Mouse (Mus musculus) liver, embryonic 14.5 days (tissue): ENCODE measurements at regions not wholly inside any gene's neighbourhood (a gene's known extent, or its start where the extent isn't known, plus 50 kb on each side); places are given as distances from the start of the nearest gene placed in this dataset.

Source experiments
- CTCF ChIP-seq: IDR thresholded peaks from 2 replicates; pipeline ENCODE4 v1.5.1; 2016; ENCODE audit warnings: antibody characterized with exemption, low read depth, control low read depth
- EP300 ChIP-seq: IDR thresholded peaks from 2 replicates; pipeline ENCODE4 v1.6.1; 2016; ENCODE audit warnings: antibody characterized with exemption, low read depth

GRCm38 (mm10) chr1:137926326-137926725, 249.2 kb downstream of the Ptprc start:
- TF ChIP-seq CTCF (no peak), EP300 (no peak)
